Mouse (Mus musculus): Measurements from ENCODE around the gene 9830107B12Rik. TPM values are rescaled to one million over a fixed set of nuclear protein-coding genes. Genes with fewer than 3 reads are reported as not detected.
"Not testable (repeated sequence)": the region's sequence is repeated elsewhere in the genome, so short reads cannot be mapped to it uniquely, and the experiment has no call there.

The 9830107B12Rik gene
- polyA plus RNA-seq (2015; fragmentation: Nextera tagmentation; extraction: Ambion mirVana): not detected in 2 replicates

GRCm38 (mm10) chr17:48146120-48146519, at the start of gene 9830107B12Rik:
9830107B12Rik (minus strand) TSS chr17:48146268.
- 0 out of 2 replicates have a peak, but pooled peaks cover 7% of the 10 kb centered on the region for H3K9me3 ChIP-seq
- H3K9ac ChIP-seq: no peak within 1 kb of the TSS
- no peaks in the 10 kb centered on the region for H3K4me1 ChIP-seq (replicated peaks)
- no peaks in the 10 kb centered on the region for H3K36me3 ChIP-seq
- WGBS: 80% methylated on average over 3 of the region's 3 CpGs
- H3K4me2 ChIP-seq: no peak within 1 kb of the TSS
- no peak within 1 kb of the TSS for H3K27ac ChIP-seq
- ATAC-seq (ENCODE audit: low FRiP score): no peak
- no peak within 1 kb of the TSS for H3K4me3 ChIP-seq
- H3K27me3 ChIP-seq: 0 out of 2 replicates have a peak, but pooled peaks cover 2% of the 10 kb centered on the region

- H3K27me3 ChIP-seq: no peaks in the 10 kb centered on the region
- no peak overlapping the region for H3K9ac ChIP-seq
- no peak for ATAC-seq (ENCODE audit: low FRiP score)
- no peak overlapping the region for H3K27ac ChIP-seq
- H3K9me3 ChIP-seq: no peaks in the 10 kb centered on the region
- no peak overlapping the region for H3K4me3 ChIP-seq
- no peaks in the 10 kb centered on the region for H3K36me3 ChIP-seq
- 77% methylated on average over 2 of the region's 2 CpGs for WGBS
- no peaks in the 10 kb centered on the region for H3K4me1 ChIP-seq (replicated peaks)
- no peak overlapping the region for H3K4me2 ChIP-seq
These were observed 46.3 kb upstream of the 9830107B12Rik start for GRCm38 (mm10) chr17:48192366-48192765.

- H3K27ac ChIP-seq: no peak overlapping the region
- ATAC-seq (ENCODE audit: low FRiP score): no peak
- no peaks in the 10 kb centered on the region for H3K27me3 ChIP-seq
- no peaks in the 10 kb centered on the region for H3K9me3 ChIP-seq
- no peaks in the 10 kb centered on the region for H3K36me3 ChIP-seq
- H3K9ac ChIP-seq: no peak overlapping the region
- no peaks in the 10 kb centered on the region for H3K4me1 ChIP-seq (replicated peaks)
- no peak overlapping the region for H3K4me3 ChIP-seq
- no peak overlapping the region for H3K4me2 ChIP-seq
- 78% methylated on average over 5 of the region's 5 CpGs for WGBS
These were observed 39.2 kb upstream of the 9830107B12Rik start for GRCm38 (mm10) chr17:48185252-48185651.

- H3K9ac ChIP-seq; H3K27ac ChIP-seq; H3K4me3 ChIP-seq; H3K36me3 ChIP-seq; H3K4me2 ChIP-seq; ATAC-seq (ENCODE audit: low FRiP score); H3K9me3 ChIP-seq; H3K4me1 ChIP-seq (replicated peaks); H3K27me3 ChIP-seq: not testable (repeated sequence)
- 71% methylated on average over 2 of the region's 2 CpGs for WGBS
These were observed 21.0 kb upstream of the 9830107B12Rik start, which contains the start of gene A530064D06Rik for GRCm38 (mm10) chr17:48167103-48167502. A530064D06Rik (minus strand) TSS chr17:48167275.

- Histone ChIP-seq H3K4me3 (no peak overlapping the region), H3K27me3 (no peaks in the 10 kb centered on the region), H3K9me3 (peaks cover 10% of the 10 kb centered on the region; the same call in 1 of the 2 replicates), H3K4me1 (replicated peaks) (no peaks in the 10 kb centered on the region), H3K27ac (no peak overlapping the region), H3K4me2 (no peak overlapping the region), H3K9ac (no peak overlapping the region), H3K36me3 (no peaks in the 10 kb centered on the region)
- no peak for ATAC-seq (ENCODE audit: low FRiP score)
- WGBS: 56% methylated on average over 1 of the region's 1 CpGs
These were observed 11.5 kb upstream of the 9830107B12Rik start for GRCm38 (mm10) chr17:48157382-48158076.

- Histone ChIP-seq H3K4me3 (no peak overlapping the region), H3K4me1 (replicated peaks) (no peaks in the 10 kb centered on the region), H3K27ac (no peak overlapping the region), H3K9ac (no peak overlapping the region), H3K4me2 (no peak overlapping the region), H3K9me3 (no peaks in the 10 kb centered on the region), H3K36me3 (no peaks in the 10 kb centered on the region), H3K27me3 (no peaks in the 10 kb centered on the region)
- WGBS: 90% methylated on average over 2 of the region's 2 CpGs
- no peak for ATAC-seq (ENCODE audit: low FRiP score)
These were observed 13.3 kb downstream of the 9830107B12Rik start for GRCm38 (mm10) chr17:48132810-48133209.

- no peaks in the 10 kb centered on the region for H3K4me1 ChIP-seq (replicated peaks)
- H3K27me3 ChIP-seq: no peaks in the 10 kb centered on the region
- H3K27ac ChIP-seq: no peak overlapping the region
- H3K4me2 ChIP-seq: no peak overlapping the region
- H3K9ac ChIP-seq: no peak overlapping the region
- WGBS: 93% methylated on average over 20 of the region's 20 CpGs
- no peak for ATAC-seq (ENCODE audit: low FRiP score)
- no peak overlapping the region for H3K4me3 ChIP-seq
- H3K36me3 ChIP-seq: no peaks in the 10 kb centered on the region
- H3K9me3 ChIP-seq: peaks cover 6% of the 10 kb centered on the region; the same call in 1 of the 2 replicates
These were observed 25.6 kb downstream of the 9830107B12Rik start for GRCm38 (mm10) chr17:48120456-48120855.

- Histone ChIP-seq H3K36me3 (no peaks in the 10 kb centered on the region), H3K27ac (no peak overlapping the region), H3K9ac (no peak overlapping the region), H3K27me3 (no peaks in the 10 kb centered on the region), H3K4me2 (no peak overlapping the region), H3K4me3 (no peak overlapping the region), H3K9me3 (peaks cover 6% of the 10 kb centered on the region; the same call in 1 of the 2 replicates), H3K4me1 (replicated peaks) (no peaks in the 10 kb centered on the region)
- no peak for ATAC-seq (ENCODE audit: low FRiP score)
- 26% methylated on average over 3 of the region's 3 CpGs for WGBS
These were observed 26.4 kb downstream of the 9830107B12Rik start for GRCm38 (mm10) chr17:48119656-48120055.

- H3K4me1 ChIP-seq (replicated peaks): no peaks in the 10 kb centered on the region
- H3K27ac ChIP-seq: no peak overlapping the region
- no peak for ATAC-seq (ENCODE audit: low FRiP score)
- WGBS: 70% methylated on average over 1 of the region's 1 CpGs
- H3K4me3 ChIP-seq: no peak overlapping the region
- no peaks in the 10 kb centered on the region for H3K36me3 ChIP-seq
- H3K9me3 ChIP-seq: peaks cover 10% of the 10 kb centered on the region
- H3K27me3 ChIP-seq: no peaks in the 10 kb centered on the region
- no peak overlapping the region for H3K9ac ChIP-seq
- H3K4me2 ChIP-seq: no peak overlapping the region
These were observed 27.5 kb downstream of the 9830107B12Rik start for GRCm38 (mm10) chr17:48118570-48118969.

GRCm38 (mm10) chr17:48110547-48111287, 35.4 kb downstream of the 9830107B12Rik start:
- Histone ChIP-seq H3K4me2 (no peak overlapping the region), H3K36me3 (no peaks in the 10 kb centered on the region), H3K9me3 (peaks cover 5% of the 10 kb centered on the region), H3K4me1 (replicated peaks) (no peaks in the 10 kb centered on the region), H3K27me3 (no peaks in the 10 kb centered on the region), H3K4me3 (no peak overlapping the region), H3K27ac (no peak overlapping the region), H3K9ac (no peak overlapping the region)
- WGBS: 48% methylated on average over 8 of the region's 8 CpGs
- no peak for ATAC-seq (ENCODE audit: low FRiP score)

GRCm38 (mm10) chr17:48108520-48108919, 37.5 kb downstream of the 9830107B12Rik start:
- Histone ChIP-seq H3K9me3 (peaks cover 1% of the 10 kb centered on the region; the same call in 1 of the 2 replicates), H3K4me1 (replicated peaks) (no peaks in the 10 kb centered on the region), H3K9ac (no peak overlapping the region), H3K4me3 (no peak overlapping the region), H3K4me2 (no peak overlapping the region), H3K36me3 (no peaks in the 10 kb centered on the region), H3K27ac (no peak overlapping the region), H3K27me3 (no peaks in the 10 kb centered on the region)
- WGBS: 66% methylated on average over 3 of the region's 3 CpGs
- ATAC-seq (ENCODE audit: low FRiP score): no peak

- no peak for ATAC-seq (ENCODE audit: low FRiP score)
- no peak overlapping the region for H3K4me2 ChIP-seq
- WGBS: 51% methylated on average over 6 of the region's 6 CpGs
- H3K9ac ChIP-seq: no peak overlapping the region
- no peaks in the 10 kb centered on the region for H3K9me3 ChIP-seq
- H3K4me1 ChIP-seq (replicated peaks): no peaks in the 10 kb centered on the region
- no peak overlapping the region for H3K27ac ChIP-seq
- H3K4me3 ChIP-seq: no peak overlapping the region
- H3K27me3 ChIP-seq: no peaks in the 10 kb centered on the region
- no peaks in the 10 kb centered on the region for H3K36me3 ChIP-seq
These were observed 38.2 kb downstream of the 9830107B12Rik start for GRCm38 (mm10) chr17:48107862-48108261.

Data from hindbrain, embryonic 13.5 days (tissue).